Mouse (Mus musculus): ENCODE measurements around the gene Tuba3b.

Gene Tuba3b

DNA sequence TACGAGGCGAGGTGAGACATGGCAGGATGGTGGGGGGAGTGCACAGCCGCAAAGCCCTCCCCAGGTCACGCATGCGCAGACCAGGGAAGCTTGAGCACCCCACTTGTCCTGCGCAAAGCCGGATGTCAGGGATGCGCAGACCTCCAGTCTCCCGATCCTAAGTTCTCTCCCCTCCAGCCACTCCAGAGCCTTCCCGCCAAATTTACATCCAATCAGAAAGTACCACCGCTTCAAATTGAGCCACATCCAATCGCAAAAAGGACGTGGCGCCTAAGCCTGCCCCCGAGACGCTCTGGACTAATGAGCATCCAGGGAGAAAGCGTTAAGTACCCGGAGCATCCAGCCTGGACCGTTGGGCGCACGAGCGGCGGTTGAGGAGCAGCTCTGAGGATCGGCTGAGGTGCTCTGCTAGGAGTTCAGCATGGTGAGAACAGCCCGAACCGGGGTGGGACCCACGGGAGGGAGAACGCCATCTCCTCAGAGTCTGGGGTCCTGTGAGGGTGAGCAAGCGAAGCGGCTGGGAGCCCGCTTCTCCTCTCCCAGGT is at the start of gene Tuba3b:
Gene Tuba3b, plus strand, starts transcription at position 92 of the 545 bp plus-strand sequence.
- no peak for DNase-seq

GRCm38 (mm10) chr6:145567296-145567695 is 48.3 kb upstream of the Tuba3b start:
- no peak for DNase-seq

DNA sequence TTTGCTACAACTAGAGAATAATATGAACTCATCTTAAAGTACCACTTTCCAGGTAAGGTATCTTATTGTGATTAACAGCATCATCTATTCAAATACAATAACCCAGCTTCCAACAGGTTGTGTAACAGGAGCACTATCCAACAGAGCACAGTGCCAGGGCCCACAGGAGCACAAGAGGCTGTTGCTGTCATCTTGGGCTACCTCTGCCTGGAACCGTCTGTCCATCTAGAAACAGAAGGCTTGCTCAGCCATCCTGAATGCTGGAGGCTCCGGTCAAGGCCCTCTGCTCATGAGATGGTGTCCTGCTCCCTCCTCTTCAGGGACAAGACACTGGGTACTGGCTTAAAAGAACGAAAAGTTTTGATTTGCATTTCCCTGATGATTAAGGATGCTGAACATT is 47.7 kb upstream of the Tuba3b start:
- DNase-seq: no peak

GRCm38 (mm10) chr6:145568701-145569100 is 46.9 kb upstream of the Tuba3b start:
- no peak for DNase-seq

GRCm38 (mm10) chr6:145573250-145574013 is 42.1 kb upstream of the Tuba3b start:
- DNase-seq: no peak

DNA sequence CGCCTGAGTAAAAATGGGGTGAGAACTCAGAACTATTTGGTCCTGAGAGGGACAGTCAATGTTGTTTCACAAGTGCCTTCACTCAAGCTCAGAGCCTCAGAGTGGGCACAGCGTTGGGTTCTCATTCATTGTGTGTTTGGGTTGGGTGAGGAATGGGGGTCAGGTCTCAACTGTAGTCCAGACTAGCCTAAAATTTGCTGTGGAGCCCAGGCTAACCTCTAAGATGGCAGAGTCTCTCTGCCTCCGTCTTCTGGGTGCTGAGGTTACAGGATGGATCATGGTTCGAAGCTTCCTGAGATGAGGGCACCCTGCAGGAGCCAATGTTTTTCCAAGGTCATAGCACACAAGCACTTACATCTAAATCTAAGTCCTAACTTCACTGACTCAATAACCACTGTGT is 38.8 kb upstream of the Tuba3b start:
- DNase-seq: no peak

- no peak for DNase-seq
Measured at GRCm38 (mm10) chr6:145578457-145579185, 36.9 kb upstream of the Tuba3b start.

GRCm38 (mm10) chr6:145579761-145580160 is 35.8 kb upstream of the Tuba3b start:
- no peak for DNase-seq

DNA sequence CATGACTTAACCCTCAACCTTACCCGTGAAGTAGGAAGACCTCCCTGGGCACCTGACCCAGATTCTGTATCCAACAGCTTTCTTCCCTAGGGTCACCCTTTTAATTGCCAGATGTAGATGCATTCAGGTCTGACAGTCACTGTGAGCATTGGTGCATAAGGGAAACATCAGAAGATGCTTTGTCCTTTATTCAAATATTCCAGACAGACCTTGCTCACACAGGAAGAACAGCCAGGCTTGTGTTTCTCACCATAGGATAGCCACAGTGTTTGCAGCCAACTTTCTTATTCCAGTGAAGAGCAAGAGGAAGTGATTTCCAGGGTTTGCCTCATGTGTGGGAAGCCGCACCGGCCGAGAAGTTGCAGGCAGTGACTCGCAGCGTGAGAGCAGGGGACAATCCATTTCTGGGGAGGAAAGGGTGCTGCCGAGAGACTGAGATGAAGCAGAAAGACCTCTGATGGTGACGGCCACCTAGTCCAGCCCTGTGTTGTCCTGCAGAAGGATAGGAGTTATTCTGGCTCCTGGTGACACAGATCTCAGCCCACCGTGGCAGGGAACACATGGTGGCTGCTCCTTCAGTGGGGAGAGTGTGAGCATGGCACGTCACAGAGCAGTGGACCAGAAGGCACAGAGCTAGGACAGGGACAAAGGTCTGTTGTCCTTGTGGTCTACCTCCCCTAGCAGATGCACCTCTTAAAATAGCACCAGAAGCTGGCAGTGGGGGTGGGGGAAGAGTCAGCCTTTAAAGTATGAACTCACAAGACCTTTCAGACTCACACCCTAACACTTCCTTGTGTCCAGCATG is 34.0 kb upstream of the Tuba3b start:
- DNase-seq: no peak

DNA sequence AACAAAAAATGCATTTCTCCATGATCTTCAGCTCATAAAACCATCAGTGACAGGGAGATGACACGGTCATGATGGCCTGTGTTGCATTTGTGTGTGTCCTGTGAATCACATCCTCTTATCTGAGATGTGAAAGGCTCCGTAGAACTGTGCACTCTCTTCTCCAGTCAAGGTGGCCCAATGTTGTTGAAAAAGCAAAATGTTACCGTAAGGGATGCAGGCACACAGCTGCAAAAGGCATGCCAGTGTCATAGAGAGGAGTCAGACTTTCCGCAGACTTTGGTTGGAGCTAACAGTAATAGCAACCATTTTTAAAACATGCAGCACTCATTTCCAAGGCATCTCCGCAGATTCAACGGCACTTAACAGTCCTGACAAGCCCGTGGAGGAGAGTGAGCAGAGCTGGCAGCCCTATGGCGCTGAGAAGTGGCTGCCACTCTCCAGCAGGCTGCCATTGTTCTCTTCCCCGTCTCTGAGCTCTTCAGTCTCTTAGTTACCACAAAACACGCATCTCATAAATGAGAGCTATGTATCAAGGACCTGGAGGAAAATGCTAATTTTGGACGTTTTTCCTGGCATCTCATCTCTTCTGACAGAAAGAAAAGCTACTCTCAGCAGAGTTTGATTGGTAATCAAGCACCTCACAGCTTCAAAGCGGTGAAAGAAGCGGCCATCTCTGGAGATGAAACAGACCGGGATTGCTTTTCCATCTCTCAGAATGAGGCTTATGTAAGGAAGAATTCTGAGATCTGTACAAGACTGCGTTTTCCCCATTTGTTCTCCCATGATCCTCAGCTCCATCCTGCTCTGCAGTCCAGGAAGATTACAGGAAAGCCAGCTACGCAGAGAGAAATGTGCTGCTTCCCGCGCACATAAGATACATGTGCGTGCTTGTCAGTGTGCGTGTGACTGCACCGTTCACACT is 30.2 kb upstream of the Tuba3b start:
- no peak for DNase-seq

DNA sequence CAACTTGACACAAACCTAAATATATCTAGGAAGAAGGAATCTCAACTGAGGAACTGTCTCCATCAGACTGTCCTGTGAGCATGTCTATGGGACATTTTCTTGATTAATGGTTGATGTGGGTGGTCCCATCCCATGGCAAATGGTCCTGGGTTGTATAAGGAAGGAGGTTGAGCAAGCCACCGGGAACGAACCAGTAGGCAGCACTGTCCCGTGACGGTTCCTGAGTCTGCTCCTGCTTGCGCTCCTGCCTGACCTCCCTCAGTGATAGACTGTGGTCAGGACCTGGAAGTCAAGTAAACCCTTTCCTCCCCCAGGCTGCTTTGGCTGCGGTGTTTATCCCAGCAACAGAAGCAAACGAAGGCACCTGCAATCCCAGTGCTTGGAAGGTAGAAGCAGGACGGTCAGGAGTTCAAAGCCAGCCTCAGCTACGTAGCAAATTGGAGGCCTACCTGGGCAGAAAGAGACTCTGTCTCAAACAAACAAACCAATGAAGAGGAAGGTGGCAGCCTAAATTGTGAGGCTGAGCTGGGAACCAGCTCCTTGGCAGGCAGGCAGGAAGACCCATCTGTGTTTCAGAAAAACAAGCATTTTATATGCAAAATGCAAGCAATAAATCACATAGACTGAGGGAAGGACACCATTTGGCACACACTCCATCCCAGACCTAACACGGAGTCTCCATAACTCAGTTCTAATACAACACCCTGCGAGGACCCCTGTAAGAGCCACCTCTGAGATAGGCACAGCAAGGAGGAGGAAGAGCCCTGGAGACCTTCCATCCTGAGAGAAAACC is 24.9 kb upstream of the Tuba3b start:
- no peak for DNase-seq

- DNase-seq: no peak
Measured at GRCm38 (mm10) chr6:145591578-145591977, 24.0 kb upstream of the Tuba3b start.

DNA sequence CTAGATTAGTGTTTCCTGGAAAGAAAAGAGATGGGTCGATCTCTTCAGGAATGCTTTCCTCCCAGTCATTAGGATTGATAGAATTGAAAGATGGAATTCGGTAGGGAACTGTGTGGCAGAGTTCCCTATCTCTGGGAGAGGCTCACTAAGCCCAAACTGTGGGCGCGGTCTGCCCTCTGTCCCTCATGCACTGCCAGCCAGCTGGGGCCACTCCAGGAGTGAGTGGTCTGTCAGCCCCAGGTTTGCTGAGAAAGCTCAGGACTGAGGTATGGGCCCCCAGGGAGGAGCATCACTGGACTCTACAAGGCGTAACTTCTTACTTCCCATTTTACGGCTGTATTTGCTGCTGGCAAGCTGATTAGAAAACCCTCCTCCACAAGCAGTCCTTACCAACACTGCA is 23.5 kb upstream of the Tuba3b start:
- no peak for DNase-seq

DNA sequence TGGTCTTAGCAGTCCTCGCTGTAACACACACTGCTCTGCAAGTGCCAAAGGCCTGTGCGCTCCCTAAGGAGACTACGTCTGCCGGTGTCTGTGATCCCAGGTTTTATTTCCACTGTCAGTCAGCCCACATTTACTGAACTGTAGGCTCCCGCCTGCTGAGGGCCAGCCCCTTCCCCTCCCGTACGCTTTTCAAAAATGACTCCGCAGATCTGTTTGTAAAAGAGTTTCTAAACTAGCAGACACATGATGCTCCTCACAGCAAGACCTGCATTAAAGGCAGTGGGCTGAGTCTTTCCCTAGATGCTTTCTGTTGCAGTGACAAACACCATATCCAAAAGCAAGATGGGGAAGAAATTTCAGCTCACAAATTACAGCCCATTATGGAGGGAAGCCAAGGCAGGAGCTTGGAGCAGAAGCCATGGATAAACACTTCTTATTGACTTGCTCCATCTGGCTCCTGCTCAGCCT is 23.0 kb upstream of the Tuba3b start:
- DNase-seq: no peak

DNA sequence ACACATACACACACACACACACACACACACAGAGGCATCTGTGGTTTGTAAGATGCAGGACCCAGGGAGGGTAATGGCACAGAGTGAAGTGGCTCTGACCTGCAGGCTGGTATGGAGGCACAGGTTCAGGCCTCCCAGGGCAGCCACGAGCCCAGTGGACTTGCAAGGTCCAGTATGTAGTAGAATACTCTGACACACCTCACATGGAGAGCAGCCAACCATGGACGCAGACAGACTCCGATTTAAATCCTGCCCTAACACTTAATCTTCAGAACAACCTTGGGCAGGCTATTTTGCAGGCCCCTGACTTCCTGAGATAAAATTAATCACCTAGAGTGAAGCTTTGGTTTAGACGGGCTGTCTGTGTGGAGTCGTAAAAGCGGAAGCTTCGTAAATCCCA is 21.6 kb upstream of the Tuba3b start:
- no peak for DNase-seq

GRCm38 (mm10) chr6:145595905-145596304 is 19.7 kb upstream of the Tuba3b start:
- DNase-seq: no peak

GRCm38 (mm10) chr6:145598794-145599555 is 16.6 kb upstream of the Tuba3b start:
- DNase-seq: peak in 1 of 2 experiments; percentile 15

DNA sequence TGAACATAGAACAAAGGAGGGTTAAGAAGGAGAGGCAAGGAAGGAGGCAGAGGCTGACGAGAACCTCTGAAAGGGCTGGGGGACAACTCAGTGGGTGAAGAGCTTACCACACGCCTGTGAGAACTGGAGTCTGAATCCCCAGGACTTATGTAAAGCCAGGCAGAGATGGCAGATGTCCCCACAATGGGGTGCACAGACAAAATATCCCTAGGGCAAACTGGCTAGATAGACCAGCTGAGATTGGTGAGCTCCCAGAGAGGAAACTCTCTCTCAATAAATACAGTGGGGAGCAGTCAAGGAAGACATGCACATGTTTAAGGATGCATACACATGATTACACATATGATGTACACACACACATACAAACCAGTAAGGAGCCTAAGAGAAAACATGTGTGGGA is 11.4 kb upstream of the Tuba3b start:
- no peak for DNase-seq

DNA sequence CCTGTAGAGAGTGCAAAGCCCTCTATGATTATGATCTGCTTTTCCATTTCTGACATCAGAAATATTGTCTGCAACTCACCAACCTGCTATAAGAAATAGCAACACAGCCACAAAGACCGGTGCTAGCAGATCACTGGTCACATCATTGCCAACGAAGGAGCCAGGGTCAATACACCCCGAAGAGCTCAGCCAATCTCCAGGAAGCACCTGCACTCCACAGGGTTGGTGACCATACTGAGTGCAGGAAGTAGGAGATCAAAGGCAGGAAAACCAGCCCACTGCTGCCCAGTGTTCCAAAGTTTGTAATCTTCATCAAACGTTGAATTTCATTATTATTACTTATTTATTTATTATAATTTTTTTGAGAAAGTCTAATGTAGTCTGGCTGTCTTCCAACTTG is 10.9 kb upstream of the Tuba3b start:
- DNase-seq: no peak

DNA sequence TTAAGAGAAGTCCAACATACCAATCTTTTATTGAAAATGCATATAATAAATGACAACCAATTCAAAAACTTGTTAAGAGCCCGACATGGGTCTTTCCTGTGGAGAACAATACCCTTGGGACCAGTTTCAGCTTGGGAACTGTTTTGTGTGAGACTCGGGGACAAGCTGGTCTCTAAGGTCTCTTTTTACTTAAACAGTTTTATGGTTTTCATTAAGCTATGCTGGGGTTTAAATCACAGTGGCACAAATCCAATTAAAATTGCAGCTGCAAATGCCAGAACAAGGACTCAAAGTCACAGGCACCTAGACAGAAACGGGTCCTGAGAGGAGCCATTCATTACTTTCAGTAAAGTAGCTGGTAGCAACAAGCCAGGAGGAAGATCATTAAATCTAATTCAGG is 10.4 kb upstream of the Tuba3b start:
- no peak for DNase-seq
